ENCODE assay signal across 12 mouse cellular contexts in the genomic region with DNA sequence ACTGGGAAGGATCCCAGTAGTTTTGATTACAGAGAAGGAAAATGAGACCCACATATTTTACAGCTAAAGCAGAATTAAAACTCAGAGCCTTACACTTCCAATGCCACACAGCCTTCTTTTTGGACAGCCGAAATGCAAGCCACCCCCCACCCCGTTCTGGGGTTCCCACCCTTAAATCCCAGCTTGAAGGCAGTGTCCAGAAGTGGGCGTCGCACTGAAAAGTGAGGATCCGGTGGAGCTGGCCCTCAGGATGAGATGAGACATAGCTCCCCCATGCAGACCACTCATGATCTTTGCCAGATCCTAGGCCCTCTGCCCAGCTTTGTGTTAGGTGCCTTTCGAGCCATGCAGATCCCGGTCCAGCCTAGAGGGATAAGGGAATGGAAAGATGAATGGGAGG. TPM values are rescaled to one million over a fixed set of nuclear protein-coding genes. Genes with fewer than 3 reads are reported as not detected.
DNase-seq lines count a peak whose midpoint lies in the region; ATAC-seq lines count a peak whose summit lies in the region.
"Had no signal": no experiment of that assay in that cellular context is flagged by ENCODE, and none has a peak within 500 bp of the region (broad histone marks: within the 10 kb centered on the region; RNA-seq: fewer than 3 reads in every experiment).

Gene Gm128 (minus strand): TSS at position 101 of the 400 bp plus-strand sequence.

- no peaks in the 10 kb centered on the region for H3K27me3 ChIP-seq in hindbrain, embryonic 13.5 days
- no peaks in the 10 kb centered on the region for H3K27me3 ChIP-seq in hindbrain, embryonic 12.5 days
- no peaks in the 10 kb centered on the region for H3K27me3 ChIP-seq in midbrain, embryonic 11.5 days (ENCODE audit: control insufficient read depth, insufficient read depth, low read length)
- H3K27me3 ChIP-seq in midbrain, embryonic 13.5 days: no peaks in the 10 kb centered on the region
- H3K27me3 ChIP-seq in intestine, embryonic 15.5 days (replicated peaks): no peaks in the 10 kb centered on the region
- H3K27me3 ChIP-seq in liver, embryonic 15.5 days: no peaks in the 10 kb centered on the region
- H3K27me3 ChIP-seq: hindbrain, embryonic 15.5 days; megakaryocyte, embryonic 14.5 days; neural tube, embryonic 13.5 days had no signal

- H3K4me3 ChIP-seq in hindbrain, embryonic 13.5 days: no peak within 1 kb of the TSS
- H3K4me3 ChIP-seq in hindbrain, embryonic 12.5 days: no peak within 1 kb of the TSS
- H3K4me3 ChIP-seq in midbrain, embryonic 11.5 days (ENCODE audit: low read depth, low read length): no peak within 1 kb of the TSS
- H3K4me3 ChIP-seq in midbrain, embryonic 13.5 days (replicated peaks): no peak within 1 kb of the TSS
- H3K4me3 ChIP-seq in intestine, embryonic 15.5 days (replicated peaks): no peak within 1 kb of the TSS
- no peak within 1 kb of the TSS for H3K4me3 ChIP-seq in liver, embryonic 15.5 days (replicated peaks)
- H3K4me3 ChIP-seq: hindbrain, embryonic 15.5 days; megakaryocyte, embryonic 14.5 days; neural tube, embryonic 13.5 days had no signal

- H3K4me1 ChIP-seq in hindbrain, embryonic 13.5 days (replicated peaks): no peaks in the 10 kb centered on the region
- no peaks in the 10 kb centered on the region for H3K4me1 ChIP-seq in hindbrain, embryonic 12.5 days
- H3K4me1 ChIP-seq in midbrain, embryonic 11.5 days (ENCODE audit: control insufficient read depth, insufficient read depth, low read length): 0 out of 2 replicates have a peak, but pooled peaks cover 2% of the 10 kb centered on the region
- no peaks in the 10 kb centered on the region; the same call in 1 of the 2 replicates for H3K4me1 ChIP-seq in midbrain, embryonic 13.5 days (replicated peaks)
- 0 out of 2 replicates have a peak, but pooled peaks cover 4% of the 10 kb centered on the region for H3K4me1 ChIP-seq in intestine, embryonic 15.5 days (replicated peaks)
- peaks cover 5% of the 10 kb centered on the region for H3K4me1 ChIP-seq in liver, embryonic 15.5 days (replicated peaks)
- H3K4me1 ChIP-seq: hindbrain, embryonic 15.5 days; neural tube, embryonic 13.5 days had no signal

- H3K9ac ChIP-seq in hindbrain, embryonic 13.5 days: 0 out of 2 replicates have a peak within 1 kb of the TSS, but pooled peaks have one; percentile 8
- H3K9ac ChIP-seq in hindbrain, embryonic 12.5 days: no peak within 1 kb of the TSS
- H3K9ac ChIP-seq in midbrain, embryonic 11.5 days (ENCODE audit: low read length): peak within 1 kb of the TSS; percentile 18
- no peak within 1 kb of the TSS for H3K9ac ChIP-seq in midbrain, embryonic 13.5 days (replicated peaks)
- H3K9ac ChIP-seq in intestine, embryonic 15.5 days: peak within 1 kb of the TSS; percentile 21
- no peak within 1 kb of the TSS for H3K9ac ChIP-seq in liver, embryonic 15.5 days
- H3K9ac ChIP-seq: hindbrain, embryonic 15.5 days; neural tube, embryonic 13.5 days had no signal

- H3K4me2 ChIP-seq in hindbrain, embryonic 13.5 days: no peak within 1 kb of the TSS
- no peak within 1 kb of the TSS for H3K4me2 ChIP-seq in hindbrain, embryonic 12.5 days (replicated peaks)
- H3K4me2 ChIP-seq in midbrain, embryonic 11.5 days: no peak within 1 kb of the TSS
- no peak within 1 kb of the TSS for H3K4me2 ChIP-seq in midbrain, embryonic 13.5 days (replicated peaks)
- no peak within 1 kb of the TSS; the same call in 1 of the 2 replicates for H3K4me2 ChIP-seq in intestine, embryonic 15.5 days (replicated peaks)
- peak within 1 kb of the TSS; percentile 20; the same call in 1 of the 2 replicates for H3K4me2 ChIP-seq in liver, embryonic 15.5 days
- H3K4me2 ChIP-seq: hindbrain, embryonic 15.5 days; neural tube, embryonic 13.5 days had no signal

- 80% methylated on average over 7 of the region's 7 CpGs for WGBS in hindbrain, embryonic 13.5 days
- 81% methylated on average over 7 of the region's 7 CpGs for WGBS in hindbrain, embryonic 12.5 days
- WGBS in midbrain, embryonic 11.5 days: 78% methylated on average over 7 of the region's 7 CpGs
- 83% methylated on average over 7 of the region's 7 CpGs for WGBS in midbrain, embryonic 13.5 days
- 74% methylated on average over 7 of the region's 7 CpGs for WGBS in intestine, embryonic 15.5 days
- WGBS in liver, embryonic 15.5 days (ENCODE audit: insufficient replicate concordance): 76% methylated on average over 7 of the region's 7 CpGs

- peaks cover 47% of the 10 kb centered on the region for H3K36me3 ChIP-seq in hindbrain, embryonic 13.5 days
- H3K36me3 ChIP-seq in hindbrain, embryonic 12.5 days: peaks cover 29% of the 10 kb centered on the region
- peaks cover 6% of the 10 kb centered on the region for H3K36me3 ChIP-seq in midbrain, embryonic 11.5 days (ENCODE audit: control insufficient read depth, insufficient read depth, low read length)
- H3K36me3 ChIP-seq in midbrain, embryonic 13.5 days: peaks cover 37% of the 10 kb centered on the region
- H3K36me3 ChIP-seq in intestine, embryonic 15.5 days: no peaks in the 10 kb centered on the region
- H3K36me3 ChIP-seq in liver, embryonic 15.5 days (replicated peaks): peaks cover 19% of the 10 kb centered on the region

- no peak for ATAC-seq in hindbrain, embryonic 13.5 days (ENCODE audit: low FRiP score)
- no peak for ATAC-seq in hindbrain, embryonic 12.5 days (ENCODE audit: low FRiP score)
- ATAC-seq in midbrain, embryonic 11.5 days (ENCODE audit: low FRiP score): no peak
- ATAC-seq in midbrain, embryonic 13.5 days: no peak
- no peak for ATAC-seq in intestine, embryonic 15.5 days
- ATAC-seq in liver, embryonic 15.5 days (ENCODE audit: insufficient read depth): no peak

- no peak for DNase-seq in midbrain, embryonic 11.5 days (ENCODE audit: low spot score, missing footprints)
- DNase-seq in cerebellum, postnatal 14 days: no peak
- DNase-seq in yolk sac, embryonic 10.5 days (ENCODE audit: low spot score): no peak
- DNase-seq: cerebellum, adult 9-11 months had no signal

- H3K9me3 ChIP-seq in hindbrain, embryonic 13.5 days: 0 out of 2 replicates have a peak, but pooled peaks cover 3% of the 10 kb centered on the region
- H3K9me3 ChIP-seq in hindbrain, embryonic 12.5 days (replicated peaks): no peaks in the 10 kb centered on the region
- no peaks in the 10 kb centered on the region for H3K9me3 ChIP-seq in midbrain, embryonic 11.5 days (ENCODE audit: control insufficient read depth, low read length)
- no peaks in the 10 kb centered on the region for H3K9me3 ChIP-seq in midbrain, embryonic 13.5 days
- H3K9me3 ChIP-seq in intestine, embryonic 15.5 days: no peaks in the 10 kb centered on the region
- no peaks in the 10 kb centered on the region for H3K9me3 ChIP-seq in liver, embryonic 15.5 days (replicated peaks)
- H3K9me3 ChIP-seq: hindbrain, embryonic 15.5 days; megakaryocyte, embryonic 14.5 days; neural tube, embryonic 13.5 days had no signal

- H3K27ac ChIP-seq in hindbrain, embryonic 13.5 days: no peak within 1 kb of the TSS
- no peak within 1 kb of the TSS for H3K27ac ChIP-seq in hindbrain, embryonic 12.5 days
- no peak within 1 kb of the TSS for H3K27ac ChIP-seq in midbrain, embryonic 11.5 days (ENCODE audit: low read depth, low read length)
- no peak within 1 kb of the TSS for H3K27ac ChIP-seq in midbrain, embryonic 13.5 days
- H3K27ac ChIP-seq in intestine, embryonic 15.5 days: no peak within 1 kb of the TSS
- no peak within 1 kb of the TSS for H3K27ac ChIP-seq in liver, embryonic 15.5 days (replicated peaks)
- H3K27ac ChIP-seq: hindbrain, embryonic 15.5 days; neural tube, embryonic 13.5 days had no signal

RNA-seq across cellular contexts. Expression of gene Gm128, which starts in this region (rescaled TPM):
- polyA plus RNA-seq in hindbrain, embryonic 13.5 days (2015; fragmentation: Nextera tagmentation; extraction: Ambion mirVana): 0.19 and 0.26 TPM in 2 replicates
- polyA plus RNA-seq in hindbrain, embryonic 12.5 days (2016; fragmentation: Nextera tagmentation; extraction: Ambion mirVana): 0.25 and 0.42 TPM in 2 replicates
- 0.18 and 0.48 TPM in 2 replicates for polyA plus RNA-seq in midbrain, embryonic 11.5 days (2014; fragmentation: Nextera tagmentation; extraction: Ambion mirVana)
- 0.23 and 0.26 TPM in 2 replicates for polyA plus RNA-seq in midbrain, embryonic 13.5 days (2015; fragmentation: Nextera tagmentation; extraction: Ambion mirVana)
- 0.16 and 0.20 TPM in 2 replicates for polyA plus RNA-seq in intestine, embryonic 15.5 days (2015; fragmentation: Nextera tagmentation; extraction: Ambion mirVana)
- 0.07 and 0.12 TPM in 2 replicates for polyA plus RNA-seq in liver, embryonic 15.5 days (2015; fragmentation: Nextera tagmentation; extraction: Ambion mirVana)

Comparison
In these comparisons a context has a peak if more than half of its experiments do, and no peak if none do; other contexts are left out.
1. H3K9ac ChIP-seq: peak in hindbrain, embryonic 13.5 days (single experiment), midbrain, embryonic 11.5 days (single experiment) and intestine, embryonic 15.5 days (single experiment); none in hindbrain, embryonic 12.5 days (single experiment), midbrain, embryonic 13.5 days (single experiment) and liver, embryonic 15.5 days (single experiment).